Mouse (Mus musculus): ENCODE measurements around the gene Ust. TPM values are rescaled to one million over a fixed set of nuclear protein-coding genes. Genes with fewer than 3 reads are reported as not detected.

The Ust gene
- total and polyA plus RNA-seq, 3 experiments, result not detected

DNA sequence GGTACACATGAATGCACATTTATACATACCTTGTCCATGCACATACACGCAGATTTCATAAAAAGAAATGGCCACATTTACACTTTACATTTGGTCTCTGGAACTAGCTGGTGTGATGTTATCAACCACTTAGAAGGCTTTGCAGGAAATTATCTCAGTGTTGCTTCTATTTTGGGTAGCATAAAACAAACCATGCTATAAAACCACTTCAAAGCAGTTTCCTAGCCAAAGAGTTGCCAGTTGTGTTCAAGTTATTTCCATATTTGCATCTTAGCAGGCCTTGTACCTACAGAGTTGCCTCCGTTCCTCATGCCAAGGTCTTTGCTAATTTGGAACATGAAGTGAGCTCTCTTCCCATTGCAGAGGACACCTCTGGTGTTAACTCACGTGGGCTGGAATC is 13.0 kb upstream of the Ust start:
- Histone ChIP-seq H3K4me3 (replicated peaks in 1 of 3; ENCODE audit: low read depth in 2 of 3, low read length in 2 of 3, poor library complexity in 1 of 3) (no peak overlapping the region), H3K36me3 (replicated peaks in 1 of 2; ENCODE audit: control insufficient read depth in 1 of 2, insufficient read depth in 1 of 2, low read length in 1 of 2) (no peaks in the 10 kb centered on the region), H3K27me3 (replicated peaks) (no peaks in the 10 kb centered on the region), H3K4me1 (ENCODE audit: control insufficient read depth in 1 of 2, insufficient read depth in 2 of 2) (peaks cover 24 to 30% of the 10 kb centered on the region in 2 experiments), H3K4me2 (ENCODE audit: insufficient read depth, low read depth, poor library complexity, severe bottlenecking) (no peak overlapping the region), H3K9me3 (replicated peaks; ENCODE audit: low read length) (peaks cover 2% of the 10 kb centered on the region), H3K79me2 (replicated peaks; ENCODE audit: control insufficient read depth, extremely low read depth, insufficient read depth, poor library complexity, severe bottlenecking) (no peaks in the 10 kb centered on the region), H3K27ac (ENCODE audit: insufficient read depth, low read depth) (no peak overlapping the region), H3K9ac (ENCODE audit: insufficient read depth, low read depth) (no peak overlapping the region)
- dilution Hi-C loops (cut with MboI; ENCODE audit: extremely low pct_ligation_motif_present, extremely low pct_unique_long_range_greater_than_20kb, low sequenced_read_pairs), result no loop called here
- no peak for DNase-seq (ENCODE audit: extremely low read depth)
- in situ Hi-C loops (cut with MboI; ENCODE audit: low pct_ligation_motif_present, low pct_unique_long_range_greater_than_20kb, low sequenced_read_pairs), result no loop called here
- TF ChIP-seq UBTF (IDR thresholded peaks at IDR 0.05; ENCODE audit: low read depth, low read length) (no peak), ELF1 (IDR thresholded peaks at IDR 0.05; ENCODE audit: low read depth, low read length) (no peak), HCFC1 (IDR thresholded peaks at IDR 0.05; ENCODE audit: low read depth, low read length) (no peak), RCOR1 (conservative IDR thresholded peaks at IDR 0.05; ENCODE audit: low read depth, low read length) (no peak), CTCF (conservative IDR thresholded peaks at IDR 0.05 in 1 of 2, IDR thresholded peaks at IDR 0.05 in 1 of 2; ENCODE audit: low read depth in 2 of 2, low read length in 2 of 2) (no peak), MEF2A (IDR thresholded peaks at IDR 0.05; ENCODE audit: borderline replicate concordance, low read depth, low read length) (no peak)

DNA sequence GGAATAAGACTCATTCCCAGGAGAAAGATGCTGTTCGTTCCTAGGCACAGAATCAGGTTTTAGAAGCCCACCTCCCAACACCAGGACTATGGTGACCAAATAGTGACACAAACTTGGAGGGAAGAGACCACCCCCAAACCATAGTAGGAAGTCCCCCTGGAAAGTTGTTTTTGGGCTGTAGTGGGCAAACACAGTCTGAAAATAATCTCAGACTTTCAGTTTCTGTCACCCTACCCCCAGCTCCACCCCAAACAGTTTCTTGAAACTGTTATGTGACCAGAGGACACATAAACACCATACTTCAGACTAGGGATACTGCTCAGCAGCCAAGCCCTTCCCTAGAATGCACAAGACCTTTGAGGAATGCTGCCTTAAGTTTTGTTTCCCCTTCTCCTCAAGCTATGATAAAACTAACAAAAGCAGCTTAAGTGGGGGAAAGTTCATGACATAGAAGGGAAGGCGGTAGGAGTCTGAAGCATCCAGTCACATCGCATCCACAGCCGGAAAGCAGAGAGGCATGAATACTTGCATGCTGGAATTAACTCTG is 12.0 kb upstream of the Ust start:
- no peaks in the 10 kb centered on the region for H3K79me2 ChIP-seq (replicated peaks; ENCODE audit: control insufficient read depth, extremely low read depth, insufficient read depth, poor library complexity, severe bottlenecking)
- peak overlapping the region; percentile 54 for H3K4me2 ChIP-seq (ENCODE audit: insufficient read depth, low read depth, poor library complexity, severe bottlenecking)
- in situ Hi-C loops (cut with MboI; ENCODE audit: low pct_ligation_motif_present, low pct_unique_long_range_greater_than_20kb, low sequenced_read_pairs), result no loop called here
- no peak overlapping the region for H3K27ac ChIP-seq (ENCODE audit: insufficient read depth, low read depth)
- H3K4me1 ChIP-seq (ENCODE audit: control insufficient read depth in 1 of 2, insufficient read depth in 2 of 2), result peaks cover 24 to 29% of the 10 kb centered on the region in 2 experiments
- H3K9ac ChIP-seq (ENCODE audit: insufficient read depth, low read depth), result no peak overlapping the region
- no peak for DNase-seq (ENCODE audit: extremely low read depth)
- no peaks in the 10 kb centered on the region for H3K27me3 ChIP-seq (replicated peaks)
- H3K36me3 ChIP-seq (replicated peaks in 1 of 2; ENCODE audit: control insufficient read depth in 1 of 2, insufficient read depth in 1 of 2, low read length in 1 of 2), result no peaks in the 10 kb centered on the region
- TF ChIP-seq EP300 (IDR thresholded peaks at IDR 0.05; ENCODE audit: low read length) (0 out of 2 replicates have a peak, but pooled peaks have one; percentile 52), MYC (IDR thresholded peaks at IDR 0.05; ENCODE audit: low read depth, low read length) (no peak), ZKSCAN1 (IDR thresholded peaks at IDR 0.05; ENCODE audit: borderline replicate concordance, low read depth, low read length) (no peak), MEF2A (IDR thresholded peaks at IDR 0.05; ENCODE audit: borderline replicate concordance, low read depth, low read length) (peak; percentile 88), SMC3 (IDR thresholded peaks at IDR 0.05; ENCODE audit: low read depth, low read length) (no peak), ELF1 (IDR thresholded peaks at IDR 0.05; ENCODE audit: low read depth, low read length) (no peak), NELFE (IDR thresholded peaks at IDR 0.05; ENCODE audit: low read depth, low read length) (no peak), MAZ (IDR thresholded peaks at IDR 0.05; ENCODE audit: low read depth, low read length) (no peak), ZNF384 (IDR thresholded peaks at IDR 0.05; ENCODE audit: low read depth, low read length) (no peak), IRF4 (IDR thresholded peaks at IDR 0.05; ENCODE audit: low read depth, low read length) (peak; percentile 89)
- dilution Hi-C loops (cut with MboI; ENCODE audit: extremely low pct_ligation_motif_present, extremely low pct_unique_long_range_greater_than_20kb, low sequenced_read_pairs), result no loop called here
- no peak overlapping the region for H3K4me3 ChIP-seq (replicated peaks in 1 of 3; ENCODE audit: low read depth in 2 of 3, low read length in 2 of 3, poor library complexity in 1 of 3)
- peaks cover 2% of the 10 kb centered on the region for H3K9me3 ChIP-seq (replicated peaks; ENCODE audit: low read length)

All from CH12.LX (cell line).